ENCODE assay signal across 8 mouse cellular contexts in genomic region chr6:3200586-3200985, GRCm38 (mm10).
DNase-seq lines count a peak whose midpoint lies in the region; ATAC-seq and TF ChIP-seq lines count a peak whose summit lies in the region.
"Not testable (repeated sequence)": the region's sequence is repeated elsewhere in the genome, so short reads cannot be mapped to it uniquely, and the experiment has no call there.

No protein-coding gene starts in this region.

- not testable (repeated sequence) for TF ChIP-seq EP300 in liver, postnatal 0 days (IDR thresholded peaks at IDR 0.05; ENCODE audit: low read depth)

- not testable (repeated sequence) for H3K27ac ChIP-seq in liver, postnatal 0 days (ENCODE audit: low read depth)

- WGBS in liver, postnatal 0 days (ENCODE audit: insufficient replicate concordance) = 88% methylated on average over 16 of the region's 18 CpGs

- ATAC-seq in liver, postnatal 0 days = not testable (repeated sequence)

- TF ChIP-seq CTCF in liver, postnatal 0 days (IDR thresholded peaks at IDR 0.05; ENCODE audit: low read depth) = not testable (repeated sequence)

- H3K36me3 ChIP-seq in liver, postnatal 0 days (replicated peaks; ENCODE audit: insufficient read depth, low read length) = not testable (repeated sequence)

- not testable (repeated sequence) for H3K4me3 ChIP-seq in liver, postnatal 0 days (ENCODE audit: low read depth, low read length)

- H3K9me3 ChIP-seq in liver, postnatal 0 days (ENCODE audit: low read length) = not testable (repeated sequence)

- not testable (repeated sequence) for H3K4me2 ChIP-seq in liver, postnatal 0 days (ENCODE audit: low read depth, low read length)

- H3K9ac ChIP-seq in liver, postnatal 0 days (replicated peaks) = not testable (repeated sequence)

- not testable (repeated sequence) for H3K4me1 ChIP-seq in liver, postnatal 0 days (ENCODE audit: insufficient read depth)

- DNase-seq in B cell, adult 2 months = peak; percentile 83 to 88
- peak; percentile 78 for DNase-seq in adrenal gland, postnatal 14 days
- peak; percentile 46 for DNase-seq in embryo, embryonic 11 days
- DNase-seq in heart, adult 11 months = peak; percentile 91
- peak; percentile 64 to 77 for DNase-seq in kidney, postnatal 25 days
- peak; percentile 88 for DNase-seq in liver, postnatal 0 days
- peak; percentile 71 for DNase-seq in ovary, postnatal 14 days (ENCODE audit: low spot score)
- DNase-seq in thymus, adult 18-20 months = peak; percentile 29 to 45

- H3K27me3 ChIP-seq in liver, postnatal 0 days (ENCODE audit: insufficient read depth, low read length) = not testable (repeated sequence)

Comparison
In these comparisons a context has a peak if more than half of its experiments do, and no peak if none do; other contexts are left out.
1. DNase-seq: peak in every context shown above with its lines; median percentile 91 in heart, adult 11 months; 88 in liver, postnatal 0 days; 86 in B cell, adult 2 months; 78 in adrenal gland, postnatal 14 days; 71 in ovary, postnatal 14 days; 70 in kidney, postnatal 25 days; 46 in embryo, embryonic 11 days; 37 in thymus, adult 18-20 months.